Mouse (Mus musculus): ENCODE data around the gene Cnot2.

Cnot2 gene

DNA sequence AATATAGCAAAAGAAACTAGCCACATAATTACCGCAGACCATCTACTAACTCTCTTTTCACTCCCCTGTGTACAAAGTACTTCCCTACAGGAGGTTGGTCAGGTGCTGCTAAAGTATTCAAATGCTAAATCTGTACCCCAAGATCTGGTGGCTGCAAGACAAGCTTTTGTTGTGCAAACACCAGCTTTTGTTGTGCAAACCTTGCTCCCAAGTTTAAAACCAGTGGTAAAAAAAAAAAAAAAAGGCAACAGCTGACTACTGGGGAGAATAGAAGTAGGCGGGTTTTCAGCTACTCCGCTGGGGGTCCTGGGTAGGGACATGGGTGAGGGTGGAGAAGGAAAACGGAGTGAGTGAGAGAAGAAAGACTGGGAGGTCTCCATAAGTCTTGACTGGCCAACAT is 19.1 kb downstream of the Cnot2 start:
- no peak for DNase-seq

GRCm38 (mm10) chr10:116559171-116559570 is 22.1 kb downstream of the Cnot2 start:
- no peak for DNase-seq

DNA sequence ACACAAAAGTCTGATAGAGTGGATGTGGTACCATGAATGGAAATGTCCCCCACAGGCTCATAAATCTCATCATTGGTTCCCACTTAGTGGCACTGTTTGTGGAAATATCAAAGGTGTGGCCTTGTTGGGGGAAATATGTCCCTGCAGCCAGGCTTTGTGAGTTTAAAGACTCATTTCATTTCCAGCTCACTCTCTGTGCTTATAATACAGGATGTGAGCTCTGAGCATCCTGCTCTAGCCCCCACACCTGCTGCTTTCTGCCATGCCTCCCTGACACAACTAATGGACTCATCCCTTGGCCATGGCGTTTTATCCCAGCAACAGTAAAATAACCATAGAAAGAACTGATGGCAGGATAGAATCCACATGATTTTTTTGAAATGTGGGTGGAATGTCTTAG is 24.1 kb downstream of the Cnot2 start:
- DNase-seq = no peak

DNA sequence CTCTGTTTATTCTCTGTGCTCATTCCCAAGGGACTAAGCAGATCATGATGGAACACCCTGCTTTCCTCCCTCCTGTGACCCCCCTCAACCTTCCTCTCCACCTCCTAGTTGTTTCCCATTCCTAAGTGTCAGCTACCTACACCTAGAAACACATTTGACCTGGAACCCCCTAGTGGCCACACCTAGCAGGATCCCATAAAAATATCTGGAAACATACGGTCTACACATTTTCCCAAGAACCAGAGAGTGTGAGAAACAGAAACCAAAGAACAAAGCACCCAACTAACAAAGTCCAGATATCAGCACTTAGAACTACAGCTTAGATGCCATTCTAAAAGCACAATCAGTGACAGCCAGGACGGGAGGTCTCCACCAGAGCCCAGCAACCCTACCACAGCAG is 26.9 kb downstream of the Cnot2 start:
- DNase-seq = no peak

DNA sequence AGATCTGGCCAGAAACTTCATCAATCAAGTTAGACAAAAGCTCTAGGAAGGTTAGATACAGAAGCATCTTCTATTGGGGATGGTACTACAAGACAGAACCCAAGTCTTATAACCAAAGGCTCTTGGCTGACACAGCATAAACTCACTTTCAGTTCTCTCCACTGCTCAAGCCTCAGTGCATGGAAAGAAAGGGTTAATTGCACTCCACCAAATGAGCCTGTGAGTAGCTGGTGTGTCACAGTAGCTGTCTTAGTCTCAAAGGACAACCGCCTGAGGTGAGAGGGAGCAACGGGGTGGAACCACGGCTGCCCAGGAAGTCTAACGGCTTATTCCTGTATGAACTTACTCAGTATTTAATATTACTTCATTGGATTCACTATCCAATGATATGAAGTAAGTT is 33.4 kb downstream of the Cnot2 start:
- no peak for DNase-seq

GRCm38 (mm10) chr10:116546177-116546576 is 35.1 kb downstream of the Cnot2 start:
- no peak for DNase-seq

DNA sequence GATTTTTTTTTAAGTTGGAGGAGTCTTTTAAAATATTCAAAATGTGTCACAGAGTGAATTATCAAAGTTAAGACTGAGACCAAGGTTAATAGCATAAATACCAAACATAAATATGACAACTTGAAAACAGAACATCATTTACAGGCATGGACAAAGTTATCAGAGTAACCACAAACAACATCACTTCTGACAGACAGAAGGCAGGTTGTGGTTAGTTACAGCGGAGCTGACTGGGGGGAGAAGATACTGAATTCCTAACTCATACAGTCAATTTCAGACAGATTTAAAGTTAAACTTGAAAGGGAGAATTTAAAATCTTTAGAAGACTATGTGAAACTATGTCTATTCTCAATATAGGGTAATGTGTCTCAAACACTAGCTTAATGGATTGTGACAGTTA is 38.2 kb downstream of the Cnot2 start:
- DNase-seq = no peak

DNA sequence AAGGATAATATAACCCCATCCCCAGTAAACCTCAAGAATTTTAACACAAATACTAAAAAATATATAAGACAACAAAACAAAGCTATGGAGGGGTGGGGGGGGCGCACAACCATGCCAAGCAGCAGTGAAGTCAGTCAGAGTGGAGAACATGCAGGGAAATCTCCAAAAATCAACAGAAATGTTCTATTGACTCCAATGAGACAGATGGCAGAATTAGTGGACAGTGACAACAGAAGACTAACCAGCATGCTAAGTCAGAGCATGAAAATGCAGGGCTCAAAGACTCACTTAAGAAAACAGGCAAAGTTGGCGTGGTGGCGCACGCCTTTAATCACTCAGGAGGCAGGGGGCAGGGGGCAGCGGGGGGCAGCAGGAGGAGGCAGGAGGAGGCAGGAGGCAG is 40.6 kb downstream of the Cnot2 start:
- no peak for DNase-seq

DNA sequence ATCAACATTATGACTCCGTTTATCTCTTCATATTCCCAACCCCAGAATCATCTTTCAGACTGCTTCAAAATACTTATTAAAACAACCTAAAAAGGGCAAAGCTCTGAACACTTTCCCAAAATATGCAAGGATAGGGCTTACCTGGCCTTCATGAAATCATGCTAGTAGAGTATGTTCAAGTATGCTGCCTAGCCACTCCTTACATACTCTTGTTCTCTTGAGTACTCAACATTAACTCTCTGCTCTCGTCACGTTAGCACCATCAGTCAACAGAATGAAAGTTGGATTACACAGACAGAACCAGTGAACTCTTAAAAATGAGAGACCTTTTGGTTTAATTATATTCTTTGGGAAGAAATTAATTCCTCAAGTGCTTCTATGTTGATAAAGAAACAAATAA is 43.8 kb downstream of the Cnot2 start:
- no peak for DNase-seq

GRCm38 (mm10) chr10:116534278-116534677 is 47.0 kb downstream of the Cnot2 start:
- DNase-seq = no peak

DNA sequence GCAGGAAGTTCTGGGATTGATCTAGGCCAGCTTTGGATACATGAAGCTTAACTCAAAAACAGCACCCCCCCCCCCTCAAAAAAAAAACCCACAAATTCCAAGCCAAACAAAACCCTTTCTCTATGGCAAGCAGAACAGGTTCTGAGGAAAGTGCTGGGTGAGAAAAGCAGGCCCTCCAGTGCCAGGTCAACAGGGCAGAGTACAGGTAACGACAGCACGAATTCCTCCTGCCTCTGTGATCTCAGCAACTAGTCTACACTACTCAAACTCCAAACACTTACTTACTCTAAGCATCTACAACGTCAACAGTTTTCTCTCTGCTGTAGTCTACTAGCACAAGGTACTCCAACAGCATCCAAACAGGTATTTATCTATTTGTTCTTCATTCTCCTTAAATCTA is 48.8 kb downstream of the Cnot2 start:
- DNase-seq = no peak

DNA sequence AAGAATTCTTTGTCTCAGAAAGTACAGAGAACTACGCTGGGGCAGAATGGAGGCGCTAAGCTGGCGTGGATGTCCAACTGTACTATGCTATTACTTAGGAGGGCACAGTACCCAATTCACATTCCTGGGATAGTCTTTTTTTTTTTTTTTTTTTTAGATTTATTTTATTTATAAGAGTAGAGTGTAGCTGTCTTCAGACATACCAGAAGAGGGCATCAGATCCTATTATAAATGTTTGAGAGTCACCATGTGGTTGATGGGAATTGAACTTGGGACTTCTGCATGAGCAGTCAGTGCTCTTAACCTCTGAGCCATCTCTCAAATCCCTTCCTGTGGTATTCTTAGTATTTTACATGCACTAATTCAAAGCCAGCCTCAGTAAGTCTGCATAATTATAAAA is 50.2 kb downstream of the Cnot2 start:
- DNase-seq = no peak

DNA sequence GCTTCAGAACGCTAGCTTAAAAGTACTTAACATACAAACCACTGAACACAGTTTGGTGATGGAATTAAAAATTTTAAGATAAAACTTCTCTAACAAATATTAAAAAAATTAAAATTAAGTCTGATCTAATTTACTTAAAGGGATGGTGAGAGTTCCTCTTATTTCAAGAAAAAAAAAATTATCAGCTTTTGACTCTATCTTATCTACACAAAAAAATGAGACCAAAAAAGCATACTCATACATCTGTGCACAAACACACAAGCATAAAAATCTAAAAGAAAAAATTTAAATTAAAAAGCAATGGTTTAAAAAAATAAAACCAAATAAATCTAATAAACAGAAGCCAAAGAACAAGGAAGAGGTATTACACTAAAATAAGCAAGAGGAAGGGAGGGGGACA is 61.7 kb downstream of the Cnot2 start:
- DNase-seq = no peak

DNA sequence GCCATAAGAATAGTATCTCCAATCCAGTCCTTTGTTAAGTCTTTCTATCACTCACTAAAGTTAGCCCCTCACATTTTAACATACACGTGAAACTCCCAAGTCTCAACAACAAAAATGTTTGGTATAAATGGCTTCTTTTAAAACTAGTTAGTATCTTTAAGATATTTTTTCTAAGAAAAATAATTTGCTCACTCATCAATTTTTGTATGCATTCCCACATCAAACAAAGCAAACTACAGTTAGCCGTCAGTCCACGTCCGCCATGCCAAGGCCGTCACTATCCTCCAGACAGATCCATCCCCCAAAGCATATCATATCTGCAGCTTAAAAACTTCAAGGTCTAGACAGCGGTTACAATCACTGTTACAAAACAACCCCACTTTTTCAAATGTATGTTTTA is 65.7 kb downstream of the Cnot2 start:
- DNase-seq = no peak

GRCm38 (mm10) chr10:116515158-116515557 is 66.2 kb downstream of the Cnot2 start:
- DNase-seq = no peak

GRCm38 (mm10) chr10:116513254-116513635 is 68.1 kb downstream of the Cnot2 start:
- DNase-seq = no peak

DNA sequence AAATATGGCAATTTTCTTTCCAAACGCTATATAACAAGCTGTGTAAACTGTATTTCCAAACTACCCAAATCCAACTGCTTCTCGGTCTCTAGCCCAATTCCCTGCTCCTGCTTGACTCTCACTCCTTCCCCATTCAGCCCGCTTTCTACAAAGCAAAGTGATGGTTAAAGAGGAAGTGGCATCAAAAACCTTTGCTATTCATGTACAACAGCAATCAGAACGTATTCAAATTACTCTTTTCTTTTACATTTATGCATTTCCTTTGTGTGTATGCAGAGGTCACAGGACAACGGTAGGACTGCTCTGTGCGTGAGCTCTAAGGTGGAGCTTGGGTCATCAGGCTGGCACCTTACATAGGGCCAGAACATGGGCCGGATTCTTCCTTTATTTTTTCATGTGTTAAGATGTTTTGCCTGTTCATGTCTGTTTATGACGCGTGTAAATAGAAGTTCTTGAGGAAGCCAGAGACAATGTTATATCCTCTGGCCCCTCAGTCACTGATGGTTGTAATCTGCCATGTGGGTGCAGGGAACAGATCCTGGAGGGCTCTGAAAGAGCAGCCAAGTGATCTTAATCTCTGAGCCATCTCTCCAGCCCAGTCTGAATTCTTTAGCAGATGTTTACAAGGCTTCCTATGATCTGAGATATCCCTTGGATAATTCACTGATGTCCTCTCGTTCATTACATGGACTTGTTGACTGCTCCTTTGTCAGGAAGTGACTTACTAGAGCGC is 68.6 kb downstream of the Cnot2 start:
- DNase-seq = no peak

- no peak for DNase-seq
Measured at GRCm38 (mm10) chr10:116505303-116506014, 75.9 kb downstream of the Cnot2 start.

DNA sequence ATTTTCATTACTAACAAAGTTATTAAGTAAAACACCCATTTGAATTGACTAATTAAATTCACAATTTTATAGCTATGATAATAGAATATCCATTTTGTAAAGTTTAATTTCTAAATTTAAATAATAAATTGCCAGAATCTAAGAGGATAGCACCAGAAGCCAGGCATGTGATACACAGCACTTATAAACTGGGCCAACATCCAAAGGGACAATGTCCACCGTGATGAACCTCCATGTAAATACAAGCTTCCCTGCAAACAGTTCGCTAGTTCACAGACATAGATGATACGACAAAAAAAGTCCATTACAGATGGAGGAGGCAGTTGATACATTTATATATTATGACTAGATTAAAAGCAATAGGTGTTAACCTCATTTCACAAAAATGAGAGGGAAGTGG is 88.5 kb downstream of the Cnot2 start:
- peak in 1 of 2 experiments; percentile 0 for DNase-seq

GRCm38 (mm10) chr10:116486895-116487747 is 94.2 kb downstream of the Cnot2 start:
- DNase-seq = peak in 1 of 2 experiments; percentile 30

DNA sequence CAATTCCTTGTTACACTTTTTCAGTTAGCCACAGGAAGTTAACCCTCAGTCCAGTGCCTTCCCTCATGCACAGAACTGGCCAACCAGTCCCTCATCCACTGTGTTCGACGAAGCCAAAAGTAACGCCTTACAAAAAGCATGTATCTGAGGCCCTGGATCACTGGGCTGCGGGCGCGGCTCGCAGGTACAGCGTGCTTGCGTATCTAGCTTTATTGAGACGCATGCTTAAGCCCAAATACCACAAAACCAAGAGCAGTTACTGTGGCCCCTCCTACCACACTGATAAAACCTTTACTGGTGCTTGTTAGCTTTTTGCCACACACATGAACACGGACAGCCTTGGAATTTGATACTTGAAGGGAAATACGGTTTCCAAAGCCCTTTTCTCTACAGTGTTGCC is 99.4 kb downstream of the Cnot2 start:
- no peak for DNase-seq

- DNase-seq = no peak
Measured at GRCm38 (mm10) chr10:116480988-116481387, 100.3 kb downstream of the Cnot2 start.

DNA sequence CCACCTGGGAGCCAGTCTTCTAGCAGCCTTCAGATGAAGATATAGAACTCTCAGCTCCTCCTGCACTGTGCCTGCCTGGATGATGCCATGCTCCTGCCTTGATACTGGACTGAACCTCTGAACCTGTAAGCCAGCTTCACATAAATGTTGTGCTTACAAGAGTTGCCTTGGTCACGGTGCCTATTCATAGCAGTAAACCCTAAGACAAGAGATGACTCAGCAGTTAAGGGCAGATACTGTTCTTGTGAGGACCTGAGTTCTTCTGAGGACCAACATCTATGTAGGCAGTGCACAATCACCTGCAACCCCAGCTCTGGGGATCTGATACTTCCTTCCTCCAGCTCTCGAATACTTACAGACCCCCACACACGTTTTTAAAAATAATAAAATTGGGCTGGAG is 104.8 kb downstream of the Cnot2 start:
- no peak for DNase-seq

DNA sequence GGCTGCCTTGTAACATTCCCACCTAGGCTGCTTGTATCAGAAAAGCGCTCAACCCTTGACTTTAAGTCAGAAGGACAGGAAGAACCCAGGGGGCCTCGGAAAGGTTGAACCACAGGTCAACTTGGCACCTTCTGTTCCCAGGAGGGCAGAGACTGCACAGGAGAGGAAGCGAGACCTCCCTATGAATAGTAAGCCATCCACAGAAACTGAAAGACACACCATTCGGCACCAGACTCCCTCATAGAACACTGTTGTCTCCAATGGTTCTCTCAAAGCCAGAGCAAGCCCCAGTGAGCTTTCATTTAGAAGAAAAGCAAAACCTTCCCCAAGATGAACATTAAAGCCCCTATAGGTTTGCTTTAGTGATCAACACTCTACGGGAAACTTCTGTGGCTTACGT is 105.6 kb downstream of the Cnot2 start:
- DNase-seq = no peak

Data from cerebellum, adult 18-20 months (tissue).